Mouse (Mus musculus) heart, adult 2 months (tissue): Measurements from ENCODE around the gene Dlg4.

Experiments
- CTCF ChIP-seq: fragments of 200-600 bp; IDR thresholded peaks from 2 replicates; pipeline ENCODE4 v1.8.1; 2022; ENCODE audit warnings: antibody characterized with exemption, mild to moderate bottlenecking, moderate library complexity
- EP300 ChIP-seq: fragments of 200-500 bp; IDR thresholded peaks from 2 replicates; pipeline ENCODE4 v1.6.1; 2011; ENCODE audit warnings: low read depth, low read length, control low read depth; ENCODE audit not compliant: insufficient read depth
- POLR2A ChIP-seq: fragments of 200-500 bp; IDR thresholded peaks from 2 replicates; pipeline ENCODE4 v1.6.1; 2011; ENCODE audit warnings: mild to moderate bottlenecking, low read depth, low read length, control low read depth; ENCODE audit not compliant: insufficient read depth

DNA sequence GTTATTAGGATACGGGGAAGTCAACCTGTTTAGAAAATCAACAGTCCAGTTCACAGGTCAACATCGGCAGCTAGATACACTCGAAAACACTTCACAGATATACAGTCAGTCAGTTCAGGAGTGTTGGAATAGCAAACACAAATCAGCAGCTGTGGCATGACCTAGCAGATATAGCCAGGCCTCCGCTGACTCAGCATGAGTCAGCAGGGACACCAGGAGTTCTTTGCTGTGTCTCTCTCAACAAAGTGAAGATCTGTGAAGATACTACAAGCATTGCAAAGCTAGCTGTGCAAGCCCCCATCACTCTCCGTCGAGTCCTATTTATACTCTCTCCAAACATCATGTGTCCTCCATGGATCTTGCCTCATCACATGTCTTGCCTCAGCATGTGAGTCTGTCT lies 58.8 kb downstream of the Dlg4 start:
- TF ChIP-seq POLR2A (no peak), CTCF (no peak), EP300 (no peak)
